Mouse (Mus musculus) layer of hippocampus, postnatal 10 days (tissue): ENCODE measurements at regions not wholly inside any gene's neighbourhood (a gene's known extent, or its start where the extent isn't known, plus 50 kb on each side); places are given as distances from the start of the nearest gene placed in this dataset.

Source experiments
- DNase-seq, 2 experiments: peaks; one replicate each; pipeline ENCODE4 v3.0.0; 2021; ENCODE audit warnings: low spot score in 2 of 2

DNA sequence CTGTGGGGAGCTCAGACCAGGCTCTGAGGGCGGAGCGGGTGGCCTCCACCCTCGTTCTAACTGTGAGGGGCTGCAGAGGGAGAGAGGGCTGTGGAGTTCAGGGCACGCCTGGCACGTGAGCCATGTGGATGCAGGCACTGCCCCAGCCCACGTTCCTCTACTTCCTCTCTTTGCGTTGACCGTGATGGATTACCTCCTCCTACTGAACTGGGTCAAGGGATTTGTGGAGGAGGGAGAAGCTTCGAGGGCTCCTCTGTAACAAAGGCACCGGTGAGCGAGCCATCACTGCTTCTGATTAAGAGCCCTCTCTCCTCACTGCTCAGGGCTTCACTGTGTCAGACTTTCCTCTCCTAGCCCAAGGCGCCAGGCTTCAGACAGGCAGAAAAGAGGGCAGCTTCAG, 371.1 kb downstream of the Cdh26 start:
- DNase-seq: no peak

DNA sequence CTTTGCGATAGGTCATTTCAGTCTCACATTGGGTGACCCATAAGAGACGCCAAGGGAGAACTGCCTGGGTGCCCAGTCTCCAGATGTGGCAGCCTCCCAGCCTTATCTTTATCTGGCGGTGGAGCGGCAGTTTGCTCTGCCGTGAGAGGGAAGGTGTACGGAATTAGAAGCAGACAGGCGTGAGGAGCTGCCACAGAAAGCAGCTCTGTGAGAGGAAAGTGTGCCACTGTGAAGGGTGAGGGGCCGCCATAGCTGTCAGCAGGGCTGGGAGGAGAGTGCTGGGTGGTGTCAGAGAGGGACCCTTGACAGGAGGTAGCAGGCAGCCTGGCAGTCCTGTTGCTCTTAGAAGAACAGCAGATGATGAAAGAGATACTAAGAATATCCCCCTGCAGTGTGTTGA, 375.0 kb downstream of the Cdh26 start:
- no peak for DNase-seq

DNA sequence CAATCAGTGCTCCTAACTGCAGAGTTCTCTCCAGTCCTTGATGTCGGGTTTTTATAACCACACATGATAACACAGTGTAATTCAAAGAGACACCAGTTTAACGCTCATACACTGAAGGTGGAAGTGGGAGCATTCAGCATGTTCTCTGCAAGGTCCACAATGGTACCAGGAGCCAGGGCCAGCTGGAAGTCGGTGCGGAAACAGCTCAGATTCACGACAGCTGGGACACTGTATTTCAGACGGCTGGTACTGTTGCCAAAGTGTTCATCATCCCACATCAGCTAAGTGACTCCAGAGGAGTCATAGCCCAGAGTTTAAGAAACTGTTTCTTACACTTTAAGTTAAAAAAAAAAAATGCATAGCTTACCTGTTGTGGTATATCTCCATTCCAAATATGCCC, 391.2 kb downstream of the Cdh26 start:
- no peak for DNase-seq

DNA sequence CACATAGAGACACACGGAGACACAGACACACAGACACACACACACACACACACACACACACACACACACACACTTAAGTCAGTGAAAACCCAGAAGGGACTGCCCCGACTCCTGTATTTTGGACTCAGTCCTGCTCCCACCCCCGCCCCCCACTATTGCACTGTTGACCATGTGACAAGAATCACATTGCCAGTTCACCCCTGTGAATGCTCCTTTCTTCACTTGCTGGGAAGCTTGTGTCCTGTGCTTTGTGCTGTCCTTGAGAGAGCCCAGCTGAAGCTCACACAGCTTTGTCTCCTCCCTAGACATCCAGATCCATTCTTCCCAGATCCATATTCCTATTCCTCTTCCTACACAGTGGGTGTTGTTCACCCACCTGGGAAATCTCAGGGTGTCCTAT, 400.0 kb downstream of the Cdh26 start:
- DNase-seq: no peak

DNA sequence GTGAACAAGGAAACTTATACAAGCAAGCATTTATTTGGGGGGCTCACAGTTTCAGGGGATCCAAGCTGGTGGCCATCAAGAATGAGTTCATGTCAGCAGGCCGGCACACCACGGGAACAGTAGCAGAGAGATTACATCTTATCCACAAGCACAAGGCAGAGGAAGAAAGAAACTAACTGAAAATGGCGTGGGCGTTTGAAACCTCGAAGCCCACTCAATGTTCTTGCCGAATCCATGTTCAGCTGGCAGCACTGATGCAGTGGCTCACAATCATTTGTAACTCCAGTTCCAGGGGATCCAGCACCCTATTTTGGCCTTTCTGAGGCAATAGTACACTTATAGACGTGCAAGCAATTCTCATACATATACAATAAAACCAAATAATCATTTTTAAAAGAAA, 404.7 kb downstream of the Cdh26 start:
- DNase-seq: no peak

DNA sequence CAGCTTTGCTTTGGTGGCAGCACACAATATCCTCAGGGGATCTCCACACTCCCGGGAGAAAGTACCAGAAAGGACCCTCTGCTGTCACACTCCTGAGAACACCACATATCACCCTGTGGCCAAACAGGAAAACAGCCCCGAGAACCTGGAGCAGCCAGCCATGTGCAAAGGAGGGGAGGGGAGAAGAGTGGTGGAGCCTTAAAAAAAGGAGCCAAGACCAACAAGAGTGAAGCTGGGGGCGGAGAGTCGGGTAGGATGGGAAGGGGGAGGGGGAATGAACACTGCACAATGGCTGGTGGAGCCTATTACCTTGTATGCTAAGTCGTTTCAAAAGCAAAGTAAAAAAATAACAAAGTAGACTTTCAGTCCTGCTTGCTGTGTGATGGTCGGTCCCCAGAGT, 408.2 kb downstream of the Cdh26 start:
- DNase-seq: no peak

DNA sequence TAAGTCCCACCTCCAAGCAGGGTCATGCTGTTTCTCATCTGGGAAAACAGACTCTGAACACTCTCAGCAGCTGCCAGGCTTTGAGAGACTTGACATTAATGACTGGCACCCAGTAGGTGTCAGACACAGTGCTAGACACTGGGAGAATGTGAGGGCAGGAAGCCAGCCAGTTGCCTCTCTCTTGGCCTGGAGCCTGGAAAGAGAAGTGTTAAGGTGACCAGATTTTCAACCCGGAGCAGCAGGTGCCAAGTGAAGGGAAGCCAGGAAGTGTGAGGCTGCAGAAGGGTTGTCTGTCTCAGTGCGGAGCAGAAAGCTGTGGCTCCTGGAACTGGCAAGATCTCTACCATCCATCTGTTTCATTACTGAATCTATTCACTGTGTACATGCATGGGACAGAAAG, 410.6 kb downstream of the Cdh26 start:
- peak; percentile 54 to 59 for DNase-seq

DNA sequence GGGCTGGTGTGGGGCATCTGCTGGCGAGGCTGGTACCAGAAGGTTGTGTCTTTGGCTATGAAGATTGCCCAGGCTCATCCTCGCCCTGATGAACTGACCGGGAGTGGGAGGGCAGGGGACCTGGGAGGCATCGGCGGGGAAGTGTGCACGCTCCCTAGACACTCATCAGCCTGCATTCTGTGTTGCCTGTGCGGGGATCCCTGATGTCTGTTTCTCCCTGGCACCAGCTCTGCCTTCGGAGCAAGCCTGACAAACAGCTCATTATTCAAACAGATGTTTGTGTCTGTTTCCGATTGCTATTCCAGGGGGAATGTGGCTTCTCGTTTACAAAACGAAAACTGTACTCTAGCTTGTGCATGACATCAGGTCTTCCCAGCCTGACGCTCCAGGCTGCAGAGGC, 412.3 kb downstream of the Cdh26 start:
- DNase-seq: no peak

DNA sequence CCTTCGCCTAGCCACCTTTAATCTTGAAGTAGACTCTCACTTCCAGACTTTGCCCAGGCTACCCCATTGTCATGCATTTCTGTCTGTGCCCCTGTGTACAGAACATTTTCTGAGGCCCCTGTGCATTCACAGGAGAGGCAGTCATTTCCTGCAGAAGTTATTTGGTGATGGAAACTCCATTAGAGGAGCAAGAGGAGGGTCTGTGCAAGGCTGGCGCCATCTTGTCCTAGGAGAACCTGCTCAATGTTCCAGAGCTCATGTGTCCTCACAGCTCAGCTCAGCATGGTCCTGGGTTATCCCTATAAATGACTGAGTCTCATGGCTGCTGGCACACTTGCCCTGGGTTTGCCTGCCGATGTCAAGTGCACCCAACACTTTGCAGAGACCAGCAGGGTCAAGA, 413.1 kb downstream of the Cdh26 start:
- no peak for DNase-seq

DNA sequence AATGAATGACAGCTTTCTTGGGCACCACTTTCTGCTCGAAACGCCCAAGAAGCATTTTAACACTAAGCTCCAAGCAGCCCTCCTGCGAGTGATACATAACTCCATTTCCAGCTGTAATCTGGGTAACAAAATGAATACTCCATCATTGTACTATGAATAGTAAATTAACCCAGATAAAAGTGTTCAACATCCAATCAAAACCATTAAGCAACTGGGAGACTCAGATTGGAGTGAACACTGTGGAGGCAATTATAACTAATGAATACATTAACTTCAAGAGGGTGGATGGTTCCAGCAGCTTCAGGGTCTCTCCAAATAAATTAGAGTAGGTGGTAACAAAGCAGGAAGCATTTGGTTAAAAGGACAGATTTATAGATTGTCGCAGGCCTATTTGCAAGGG, 414.2 kb downstream of the Cdh26 start:
- no peak for DNase-seq

DNA sequence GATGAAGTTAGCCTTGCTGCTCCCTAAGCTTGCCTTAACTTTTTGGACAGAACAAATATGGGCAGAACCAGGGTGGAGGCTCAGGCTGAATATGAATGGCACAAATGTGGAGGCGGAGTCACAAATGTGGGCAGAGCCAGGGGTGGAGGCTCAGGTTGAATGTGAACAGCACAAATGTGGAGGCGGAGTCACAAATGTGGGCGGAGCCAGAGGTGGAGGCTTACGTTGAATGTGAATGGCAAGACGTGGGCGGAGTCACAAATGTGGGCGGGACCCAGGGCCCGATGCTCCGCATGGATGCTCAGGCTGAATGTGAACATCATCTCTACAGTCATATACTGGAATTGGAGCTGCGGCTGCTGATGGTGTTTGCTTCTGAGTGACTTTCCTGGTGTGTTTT, 420.0 kb downstream of the Cdh26 start:
- no peak for DNase-seq

DNA sequence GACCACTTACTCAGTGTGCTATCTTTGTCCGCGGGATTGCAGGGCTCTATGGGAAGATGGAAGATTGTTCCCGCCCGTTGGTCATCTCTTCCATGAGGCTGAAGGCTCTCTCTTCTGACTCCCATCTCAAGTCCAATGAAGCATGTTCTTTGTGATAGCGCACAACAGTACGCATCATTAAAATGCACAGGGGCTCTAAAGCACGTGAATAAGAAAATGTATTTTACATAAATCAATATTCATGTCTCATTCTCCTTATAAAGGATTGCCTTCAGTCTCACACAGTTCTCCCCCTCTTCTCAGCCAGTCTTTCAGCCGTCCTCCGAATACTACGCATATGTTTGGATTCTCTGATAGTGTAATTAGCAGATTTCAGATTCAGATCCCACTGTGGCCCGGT, 420.4 kb downstream of the Cdh26 start:
- DNase-seq: no peak

DNA sequence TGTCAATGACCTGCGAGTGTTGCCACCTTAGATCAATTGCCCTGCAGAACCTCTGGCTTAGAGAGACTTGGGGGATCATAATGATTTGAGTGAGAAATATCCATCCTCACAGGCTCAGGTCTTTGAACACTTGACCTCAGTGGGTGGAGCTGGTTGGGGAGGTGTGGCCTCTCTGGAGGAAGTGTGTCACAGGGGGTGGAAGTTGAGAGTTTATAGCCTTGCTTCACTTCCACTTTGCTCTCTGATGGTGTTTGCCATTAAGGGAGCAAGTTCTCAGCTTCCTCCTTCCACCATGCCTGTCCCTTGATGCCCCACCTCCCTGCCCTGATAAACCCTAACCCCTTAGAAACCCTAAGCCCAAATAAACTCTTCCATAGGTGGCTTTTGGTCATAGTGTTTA, 423.7 kb downstream of the Cdh26 start:
- no peak for DNase-seq

DNA sequence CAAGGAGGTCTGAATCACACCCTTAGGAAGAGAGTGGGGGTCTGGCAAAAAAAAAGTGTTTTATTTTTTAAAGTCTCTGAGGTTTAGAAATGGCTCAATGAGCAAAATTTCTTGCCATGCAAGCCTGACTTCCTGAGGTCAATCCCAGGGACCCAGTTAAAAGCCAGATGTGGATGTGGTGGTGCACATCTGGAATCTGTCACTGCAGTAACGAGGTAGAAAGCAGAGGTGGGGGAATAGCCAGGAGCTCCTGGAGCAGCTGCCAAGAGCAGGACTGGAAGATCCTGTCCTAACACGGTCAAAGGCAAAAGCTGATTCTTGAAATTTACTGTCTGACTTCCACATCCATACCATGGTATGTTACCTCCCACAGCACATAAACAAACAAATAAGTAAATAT, 424.4 kb downstream of the Cdh26 start:
- DNase-seq: no peak

DNA sequence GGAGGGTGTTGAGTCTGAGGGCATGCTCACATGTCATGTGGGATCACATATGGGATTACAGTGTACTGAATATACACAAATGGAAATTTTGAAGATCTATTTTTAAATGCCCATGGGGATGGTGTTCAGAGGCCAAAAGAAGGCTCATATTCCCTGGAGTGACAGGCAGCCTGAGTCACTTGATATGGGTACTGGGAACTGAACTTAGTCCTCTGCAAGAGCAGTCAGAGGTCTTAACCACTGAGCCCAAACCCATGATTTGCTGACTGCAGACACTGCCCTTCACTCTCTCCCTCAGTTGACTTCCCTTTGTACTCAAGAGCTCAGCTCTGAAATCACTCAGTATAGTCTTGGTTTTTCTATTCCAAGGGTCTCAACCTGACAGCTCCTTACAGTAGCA, 432.3 kb downstream of the Cdh26 start:
- DNase-seq: no peak

DNA sequence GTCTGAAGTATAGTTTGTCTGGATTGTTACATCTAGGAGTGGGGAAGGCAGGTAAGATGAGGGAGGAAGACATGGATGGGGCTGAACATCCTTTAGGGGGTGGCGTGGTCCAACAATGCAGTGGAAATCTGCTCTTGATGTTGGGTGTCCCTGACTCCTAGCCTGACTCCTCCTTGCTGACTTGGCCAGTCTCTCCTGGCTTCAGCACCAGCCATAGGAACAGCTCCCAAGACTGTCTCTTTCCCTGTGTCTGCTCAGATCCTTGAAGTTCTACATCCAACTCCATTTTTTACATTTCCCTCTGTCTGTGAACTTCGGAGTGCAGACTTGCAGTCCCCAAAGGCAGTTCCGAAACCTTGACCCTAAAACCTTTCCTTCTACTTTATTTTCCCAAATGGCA, 436.8 kb downstream of the Cdh26 start:
- no peak for DNase-seq

DNA sequence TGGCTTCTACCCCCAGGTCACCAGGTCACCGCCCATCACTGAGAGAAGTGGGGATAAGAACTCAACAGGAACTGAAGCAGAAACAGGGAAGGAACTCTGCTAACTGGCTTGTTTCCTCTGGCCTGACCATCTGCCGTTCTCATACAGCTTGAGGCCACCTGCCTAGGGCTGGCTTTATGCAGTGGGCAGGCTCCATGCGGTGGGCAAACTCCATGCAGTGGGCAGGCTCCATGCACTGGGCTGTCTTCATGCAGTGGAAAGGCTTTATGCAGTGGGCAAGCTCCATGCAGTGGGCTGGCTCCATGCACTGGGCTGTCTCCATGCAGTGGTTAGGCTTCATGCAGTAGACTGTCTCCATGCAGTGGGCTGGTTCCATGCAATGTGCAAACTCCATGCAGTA, 438.8 kb downstream of the Cdh26 start:
- no peak for DNase-seq

DNA sequence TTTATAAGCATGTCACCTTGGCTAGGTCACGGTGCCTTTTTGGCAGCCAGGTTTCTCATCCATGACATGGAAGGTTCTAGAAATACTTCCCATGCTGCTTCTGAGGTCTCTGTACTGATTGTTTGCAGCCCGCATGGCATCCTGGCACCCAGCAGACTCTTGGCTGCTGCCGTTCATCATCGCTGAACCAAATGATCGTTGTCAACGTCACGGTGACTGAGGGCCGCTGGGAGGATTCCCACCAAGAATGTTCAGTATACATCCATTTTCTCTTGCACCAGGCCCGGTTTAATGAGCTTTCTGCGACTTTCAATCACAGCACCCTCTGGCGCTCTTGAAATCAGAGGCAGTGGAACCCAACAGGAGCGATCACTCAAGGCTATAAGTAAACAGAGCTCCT, 448.1 kb downstream of the Cdh26 start:
- peak; percentile 8 to 15 for DNase-seq

DNA sequence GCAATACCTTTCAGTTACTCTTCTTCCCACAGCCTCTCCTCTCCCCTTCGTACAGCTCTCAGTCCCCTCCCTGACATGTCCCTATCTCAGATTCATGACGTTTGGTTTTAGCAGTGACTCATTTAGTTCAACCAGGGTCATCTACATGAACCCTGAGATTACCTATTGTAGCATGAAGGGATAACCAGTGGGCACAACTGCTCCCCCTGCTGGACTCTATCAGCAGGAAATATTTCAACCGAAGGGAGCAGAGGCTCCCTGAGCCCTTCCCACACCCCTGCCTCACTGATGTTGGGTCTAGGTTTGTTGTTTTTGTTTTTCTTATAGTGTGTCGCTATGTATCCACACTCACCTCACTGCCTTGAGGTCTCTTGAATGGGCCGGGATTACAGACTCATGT, 455.4 kb downstream of the Cdh26 start:
- DNase-seq: peak in 1 of 2 experiments; percentile 28

DNA sequence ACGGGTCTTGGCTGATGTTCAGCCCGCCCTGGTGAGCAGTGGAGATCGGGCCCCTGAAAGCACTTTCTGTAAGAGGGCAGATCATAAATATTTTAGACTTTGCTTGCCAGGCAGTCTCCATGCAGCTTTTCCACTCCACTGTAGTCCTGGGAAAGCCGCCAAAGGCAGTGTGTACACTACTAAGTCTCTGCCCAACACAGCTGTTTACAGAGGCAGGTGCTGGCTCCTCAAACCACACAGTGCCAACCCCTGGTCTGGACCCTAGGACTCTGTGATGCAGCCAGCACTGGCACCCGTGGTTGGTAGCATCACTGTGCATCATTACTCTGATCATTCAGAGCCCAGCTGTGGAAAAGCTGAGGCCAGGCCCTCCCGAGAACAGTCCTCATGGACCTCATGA, 458.4 kb downstream of the Cdh26 start:
- peak; percentile 7 to 19 for DNase-seq

DNA sequence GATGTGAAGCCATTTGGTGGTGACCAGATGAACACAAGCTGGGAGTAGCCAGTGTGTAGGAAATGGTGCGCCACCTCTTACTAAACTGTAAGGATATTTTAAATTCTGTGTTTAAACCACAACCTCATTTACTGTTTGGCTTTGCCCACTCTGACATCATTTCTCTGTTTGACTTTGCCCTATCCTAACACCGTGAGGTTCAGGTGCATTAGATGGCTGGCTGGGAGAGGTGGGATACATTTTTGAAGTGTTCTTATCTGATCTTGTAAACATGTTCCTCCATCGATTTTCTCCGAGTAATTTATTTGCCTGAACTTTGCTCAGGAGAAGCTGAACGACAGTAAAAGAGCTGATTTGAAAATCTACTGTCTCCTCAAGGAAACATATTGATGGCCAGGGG, 472.1 kb downstream of the Cdh26 start:
- no peak for DNase-seq

DNA sequence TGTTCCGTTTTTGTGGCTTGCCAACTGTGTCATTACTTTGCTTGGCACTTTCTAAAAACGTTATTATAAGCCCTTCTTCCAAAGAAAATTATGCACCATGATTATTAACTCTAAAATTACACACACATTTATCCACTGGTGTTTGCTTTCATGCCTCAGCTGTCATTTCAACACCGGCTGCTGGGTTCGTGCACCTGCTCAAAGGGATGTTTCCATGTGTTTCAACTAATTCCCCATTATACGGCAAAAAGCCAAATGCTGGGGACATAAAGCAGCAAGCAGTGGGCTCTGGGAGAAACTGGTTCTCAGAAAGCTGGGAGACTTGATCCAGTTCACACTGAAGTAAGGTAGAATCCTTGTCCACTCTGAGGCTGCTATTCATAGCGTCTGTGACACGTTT, 479.0 kb downstream of the Cdh26 start:
- no peak for DNase-seq

DNA sequence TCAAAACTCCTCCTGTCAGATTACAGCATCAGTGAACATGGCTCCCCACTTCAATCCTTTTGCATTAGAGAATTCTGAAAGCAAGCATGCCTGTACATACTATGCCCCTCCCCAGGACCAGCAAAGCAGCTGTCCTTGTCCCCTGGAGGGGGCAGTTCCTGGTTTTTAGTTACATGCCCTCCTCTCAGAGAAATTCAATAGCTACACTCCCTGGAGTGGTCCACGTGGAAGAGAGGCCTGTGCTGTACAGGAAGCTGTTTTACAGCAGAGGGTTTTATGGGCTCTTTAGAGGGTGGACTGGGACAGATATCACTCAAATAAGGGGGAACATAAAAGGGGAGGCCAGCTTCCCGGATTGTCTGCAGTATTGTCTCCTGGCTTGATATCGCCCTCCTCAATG, 481.3 kb downstream of the Cdh26 start:
- no peak for DNase-seq

DNA sequence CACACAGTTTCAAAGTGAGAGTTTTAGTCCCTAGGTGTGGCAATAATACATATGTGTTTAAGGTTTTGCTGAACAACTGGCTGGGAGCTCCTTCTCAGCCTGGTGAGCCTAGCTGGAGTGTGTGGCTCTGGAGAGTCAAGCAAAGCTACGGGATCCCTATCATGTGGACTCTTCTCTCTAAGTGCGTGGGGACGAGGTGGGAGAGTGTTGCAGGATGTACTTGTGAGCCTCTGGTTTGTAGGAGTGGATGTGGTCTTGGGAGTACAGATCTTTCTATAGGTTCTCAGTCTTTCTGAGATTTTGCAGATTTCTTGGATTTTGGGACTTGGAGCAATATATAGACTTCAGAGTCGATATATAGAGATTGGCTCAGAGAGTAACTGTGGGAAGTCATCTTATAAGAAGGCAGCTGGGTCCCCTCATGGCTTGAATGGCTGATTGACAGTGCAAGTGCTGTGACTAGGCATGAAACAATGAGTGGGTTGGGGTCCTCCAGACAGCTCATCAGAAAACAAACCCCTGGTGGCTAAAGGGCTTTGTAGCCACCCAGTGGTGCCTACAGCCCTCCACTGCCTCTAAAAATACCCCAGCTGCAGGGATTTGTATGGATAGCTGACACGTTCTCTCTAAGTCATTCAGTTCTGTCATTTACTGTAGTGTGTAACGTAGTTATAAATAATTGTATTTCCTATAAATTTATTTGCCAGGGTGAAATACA, 486.1 kb downstream of the Cdh26 start:
- DNase-seq: no peak
